Mouse (Mus musculus): ENCODE results near the gene 4930558C23Rik. TPM values are rescaled to one million over a fixed set of nuclear protein-coding genes. Genes with fewer than 3 reads are reported as not detected.

The 4930558C23Rik gene
- polyA plus RNA-seq, 1 experiment from 2014 or later = not detected

Other genes starting within 250 kb of the 4930558C23Rik start
- 14.4 and 16.6 TPM in 2 replicates for gene Sema6c, start 242.4 kb downstream of the 4930558C23Rik start, polyA plus RNA-seq (2014; fragmentation: Nextera tagmentation; extraction: Ambion mirVana)
- 7.8 and 8.0 TPM in 2 replicates for gene Gabpb2, start 184.9 kb downstream of the 4930558C23Rik start, polyA plus RNA-seq (2014; fragmentation: Nextera tagmentation; extraction: Ambion mirVana)
- 111 and 125 TPM in 2 replicates for gene Cdc42se1, start 174.1 kb downstream of the 4930558C23Rik start, polyA plus RNA-seq (2014; fragmentation: Nextera tagmentation; extraction: Ambion mirVana)
- 36.9 and 37.2 TPM in 2 replicates for gene Mllt11, start 170.7 kb downstream of the 4930558C23Rik start, polyA plus RNA-seq (2014; fragmentation: Nextera tagmentation; extraction: Ambion mirVana)
- 0.38 and 0.41 TPM in 2 replicates for gene Gm128, start 161.2 kb downstream of the 4930558C23Rik start, polyA plus RNA-seq (2014; fragmentation: Nextera tagmentation; extraction: Ambion mirVana)
- 6.1 and 6.9 TPM in 2 replicates for gene Bnipl, start 151.6 kb downstream of the 4930558C23Rik start, polyA plus RNA-seq (2014; fragmentation: Nextera tagmentation; extraction: Ambion mirVana)
- 37.7 and 44.9 TPM in 2 replicates for gene Mindy1, start 121.5 kb downstream of the 4930558C23Rik start, polyA plus RNA-seq (2014; fragmentation: Nextera tagmentation; extraction: Ambion mirVana)
- gene Prune1, start 120.8 kb downstream of the 4930558C23Rik start, polyA plus RNA-seq (2014; fragmentation: Nextera tagmentation; extraction: Ambion mirVana) = 24.2 and 24.4 TPM in 2 replicates
- gene Anxa9, start 95.7 kb downstream of the 4930558C23Rik start, polyA plus RNA-seq (2014; fragmentation: Nextera tagmentation; extraction: Ambion mirVana) = 2.8 TPM in 2 replicates
- gene Cers2, start 88.0 kb downstream of the 4930558C23Rik start, polyA plus RNA-seq (2014; fragmentation: Nextera tagmentation; extraction: Ambion mirVana) = 133 and 134 TPM in 2 replicates
- 39.3 and 44.2 TPM in 2 replicates for gene Setdb1, start 45.6 kb downstream of the 4930558C23Rik start, polyA plus RNA-seq (2014; fragmentation: Nextera tagmentation; extraction: Ambion mirVana)
- gene Arnt, start 31.5 kb upstream of the 4930558C23Rik start, polyA plus RNA-seq (2014; fragmentation: Nextera tagmentation; extraction: Ambion mirVana) = 32.5 and 38.1 TPM in 2 replicates
- 113 and 147 TPM in 2 replicates for gene Ctsk, start 96.4 kb upstream of the 4930558C23Rik start, polyA plus RNA-seq (2014; fragmentation: Nextera tagmentation; extraction: Ambion mirVana)
- 21.8 and 22.8 TPM in 2 replicates for gene Ctss, start 123.9 kb upstream of the 4930558C23Rik start, polyA plus RNA-seq (2014; fragmentation: Nextera tagmentation; extraction: Ambion mirVana)
- not detected in 2 replicates for gene Hormad1, start 156.8 kb upstream of the 4930558C23Rik start, polyA plus RNA-seq (2014; fragmentation: Nextera tagmentation; extraction: Ambion mirVana)
- gene Golph3l, start 186.1 kb upstream of the 4930558C23Rik start, polyA plus RNA-seq (2014; fragmentation: Nextera tagmentation; extraction: Ambion mirVana) = 27.9 and 33.3 TPM in 2 replicates
- 59.8 and 66.9 TPM in 2 replicates for gene Ensa, start 222.2 kb upstream of the 4930558C23Rik start, polyA plus RNA-seq (2014; fragmentation: Nextera tagmentation; extraction: Ambion mirVana)

Measured in embryonic facial prominence, embryonic 14.5 days (tissue).